Mouse (Mus musculus): ENCODE data around the gene Mbnl2. TPM values are rescaled to one million over a fixed set of nuclear protein-coding genes. Genes with fewer than 3 reads are reported as not detected.

The Mbnl2 gene
- polyA plus RNA-seq, 1 experiment = 110 TPM

DNA sequence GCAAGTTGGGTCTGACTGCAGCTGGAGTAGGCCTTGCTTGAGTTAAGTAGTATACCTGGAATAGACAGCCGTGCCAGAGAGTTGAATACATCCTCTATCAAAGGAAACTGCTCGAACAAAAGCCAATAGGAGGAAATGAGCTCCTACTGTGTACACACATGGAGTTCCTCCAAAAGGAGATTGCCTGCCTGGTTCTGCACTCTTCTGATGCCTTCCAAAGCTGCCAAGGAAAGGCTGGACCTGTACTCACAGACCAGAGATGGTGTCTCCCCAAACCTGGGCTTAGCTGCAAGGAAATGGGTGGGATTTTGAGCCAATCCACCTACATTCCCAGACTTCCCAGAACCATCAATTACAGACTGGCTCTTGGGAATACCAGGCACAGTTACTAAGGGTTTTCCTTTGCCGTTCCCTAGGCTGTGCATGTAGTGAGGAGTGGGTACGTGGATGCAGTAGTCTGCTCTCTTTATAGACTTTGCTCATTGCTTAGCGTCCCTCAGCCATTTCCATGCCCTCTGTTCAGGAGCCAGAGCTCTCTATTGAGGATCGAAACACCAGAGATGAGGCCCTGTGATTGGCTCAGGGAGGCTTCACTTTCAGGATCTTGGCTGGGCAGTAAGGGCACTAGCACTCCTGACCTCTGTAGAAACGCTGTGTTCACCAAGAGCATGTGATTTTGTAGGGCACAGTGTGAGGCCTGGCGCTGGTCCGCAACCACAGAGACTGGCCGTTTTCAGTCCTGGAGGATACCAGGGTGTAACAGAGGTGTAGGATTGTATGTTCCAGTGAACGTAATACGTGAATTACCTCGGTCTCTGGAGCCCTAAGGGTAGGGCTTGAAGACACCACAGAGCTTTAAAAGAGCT is 20.1 kb downstream of the Mbnl2 start:
- no peak overlapping the region for H3K27ac ChIP-seq (ENCODE audit: insufficient read depth, low read depth, low read length)
- H3K4me1 ChIP-seq (ENCODE audit: control insufficient read depth, insufficient read depth, low read length) = peaks cover 65% of the 10 kb centered on the region
- H3K4me3 ChIP-seq (ENCODE audit: insufficient read depth, low read length) = no peak overlapping the region
- TF ChIP-seq POLR2A (IDR thresholded peaks at IDR 0.05; ENCODE audit: borderline replicate concordance, low read depth, low read length) = no peak

- Histone ChIP-seq H3K4me1 (ENCODE audit: control insufficient read depth, insufficient read depth, low read length) (peaks cover 65% of the 10 kb centered on the region), H3K4me3 (ENCODE audit: insufficient read depth, low read length) (no peak overlapping the region), H3K27ac (ENCODE audit: insufficient read depth, low read depth, low read length) (no peak overlapping the region)
- TF ChIP-seq POLR2A (IDR thresholded peaks at IDR 0.05; ENCODE audit: borderline replicate concordance, low read depth, low read length) (no peak), CTCF (IDR thresholded peaks at IDR 0.05; ENCODE audit: low read depth, low read length) (no peak)
These were observed 20.9 kb downstream of the Mbnl2 start for GRCm38 (mm10) chr14:120296231-120297006.

GRCm38 (mm10) chr14:120297137-120297749 is 21.8 kb downstream of the Mbnl2 start:
- no peak for TF ChIP-seq POLR2A (IDR thresholded peaks at IDR 0.05; ENCODE audit: borderline replicate concordance, low read depth, low read length)
- TF ChIP-seq CTCF (IDR thresholded peaks at IDR 0.05; ENCODE audit: low read depth, low read length) = no peak
- Histone ChIP-seq H3K4me1 (ENCODE audit: control insufficient read depth, insufficient read depth, low read length) (peaks cover 61% of the 10 kb centered on the region), H3K27ac (ENCODE audit: insufficient read depth, low read depth, low read length) (no peak overlapping the region), H3K4me3 (ENCODE audit: insufficient read depth, low read length) (no peak overlapping the region)

GRCm38 (mm10) chr14:120297833-120298232 is 22.4 kb downstream of the Mbnl2 start:
- Histone ChIP-seq H3K4me1 (ENCODE audit: control insufficient read depth, insufficient read depth, low read length) (peaks cover 59% of the 10 kb centered on the region), H3K4me3 (ENCODE audit: insufficient read depth, low read length) (no peak overlapping the region), H3K27ac (ENCODE audit: insufficient read depth, low read depth, low read length) (no peak overlapping the region)
- TF ChIP-seq CTCF (IDR thresholded peaks at IDR 0.05; ENCODE audit: low read depth, low read length) (no peak), POLR2A (IDR thresholded peaks at IDR 0.05; ENCODE audit: borderline replicate concordance, low read depth, low read length) (no peak)

- no peak overlapping the region for H3K4me3 ChIP-seq (ENCODE audit: insufficient read depth, low read length)
- H3K4me1 ChIP-seq (ENCODE audit: control insufficient read depth, insufficient read depth, low read length) = peaks cover 59% of the 10 kb centered on the region
- TF ChIP-seq POLR2A (IDR thresholded peaks at IDR 0.05; ENCODE audit: borderline replicate concordance, low read depth, low read length) = no peak
- no peak for TF ChIP-seq CTCF (IDR thresholded peaks at IDR 0.05; ENCODE audit: low read depth, low read length)
- H3K27ac ChIP-seq (ENCODE audit: insufficient read depth, low read depth, low read length) = no peak overlapping the region
These were observed 23.0 kb downstream of the Mbnl2 start for GRCm38 (mm10) chr14:120298439-120298838.

GRCm38 (mm10) chr14:120299716-120300115 is 24.2 kb downstream of the Mbnl2 start:
- TF ChIP-seq CTCF (IDR thresholded peaks at IDR 0.05; ENCODE audit: low read depth, low read length) (no peak), POLR2A (IDR thresholded peaks at IDR 0.05; ENCODE audit: borderline replicate concordance, low read depth, low read length) (no peak)
- no peak overlapping the region for H3K4me3 ChIP-seq (ENCODE audit: insufficient read depth, low read length)
- peaks cover 48% of the 10 kb centered on the region for H3K4me1 ChIP-seq (ENCODE audit: control insufficient read depth, insufficient read depth, low read length)
- H3K27ac ChIP-seq (ENCODE audit: insufficient read depth, low read depth, low read length) = no peak overlapping the region

DNA sequence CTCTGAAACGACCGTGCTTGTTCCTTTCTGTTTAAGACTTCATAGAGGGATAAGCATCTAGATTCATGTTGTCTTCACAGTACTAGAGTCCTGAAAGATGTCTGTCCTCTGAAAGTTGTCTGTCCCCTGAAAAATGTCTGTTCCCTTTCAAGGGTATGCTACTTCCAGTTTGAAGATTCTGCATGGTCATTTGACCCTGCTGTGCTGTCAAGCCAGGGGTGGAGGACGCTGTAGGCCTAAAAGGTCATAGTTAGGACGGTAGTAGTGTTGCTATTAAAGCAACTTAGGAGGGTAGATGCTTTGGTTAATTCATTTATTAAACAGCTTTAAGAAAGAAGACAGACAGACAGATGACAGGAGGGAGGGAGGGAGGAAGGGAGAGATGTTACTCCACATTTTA is 24.7 kb downstream of the Mbnl2 start:
- TF ChIP-seq POLR2A (IDR thresholded peaks at IDR 0.05; ENCODE audit: borderline replicate concordance, low read depth, low read length) = no peak
- no peak for TF ChIP-seq CTCF (IDR thresholded peaks at IDR 0.05; ENCODE audit: low read depth, low read length)
- no peak overlapping the region for H3K4me3 ChIP-seq (ENCODE audit: insufficient read depth, low read length)
- peaks cover 48% of the 10 kb centered on the region for H3K4me1 ChIP-seq (ENCODE audit: control insufficient read depth, insufficient read depth, low read length)
- H3K27ac ChIP-seq (ENCODE audit: insufficient read depth, low read depth, low read length) = no peak overlapping the region

GRCm38 (mm10) chr14:120300814-120301213 is 25.3 kb downstream of the Mbnl2 start:
- Histone ChIP-seq H3K27ac (ENCODE audit: insufficient read depth, low read depth, low read length) (no peak overlapping the region), H3K4me1 (ENCODE audit: control insufficient read depth, insufficient read depth, low read length) (peaks cover 46% of the 10 kb centered on the region), H3K4me3 (ENCODE audit: insufficient read depth, low read length) (no peak overlapping the region)
- no peak for TF ChIP-seq POLR2A (IDR thresholded peaks at IDR 0.05; ENCODE audit: borderline replicate concordance, low read depth, low read length)

- no peak for TF ChIP-seq POLR2A (IDR thresholded peaks at IDR 0.05; ENCODE audit: borderline replicate concordance, low read depth, low read length)
- TF ChIP-seq CTCF (IDR thresholded peaks at IDR 0.05; ENCODE audit: low read depth, low read length) = no peak
- no peak overlapping the region for H3K4me3 ChIP-seq (ENCODE audit: insufficient read depth, low read length)
- H3K27ac ChIP-seq (ENCODE audit: insufficient read depth, low read depth, low read length) = peak overlapping the region; percentile 1; the same call in 1 of the 2 replicates
- peaks cover 37% of the 10 kb centered on the region for H3K4me1 ChIP-seq (ENCODE audit: control insufficient read depth, insufficient read depth, low read length)
These were observed 27.6 kb downstream of the Mbnl2 start for GRCm38 (mm10) chr14:120302913-120303548.
